Mouse (Mus musculus) cerebellum, postnatal 36 days (tissue): ENCODE measurements around the gene Cetn3.

ENCODE experiments used
- DNase-seq, 2 experiments: peaks; one replicate each; pipeline ENCODE4 v3.0.0; 2021 to 2022; ENCODE audit warnings: mixed read lengths in 2 of 2

Cetn3 gene

GRCm38 (mm10) chr13:81824576-81825330 lies 41.9 kb downstream of the Cetn3 start:
- DNase-seq: no peak

- DNase-seq: no peak
Measured at GRCm38 (mm10) chr13:81828486-81828885, 45.6 kb downstream of the Cetn3 start.

- no peak for DNase-seq
Measured at GRCm38 (mm10) chr13:81831838-81832237, 49.0 kb downstream of the Cetn3 start.

- no peak for DNase-seq
Measured at GRCm38 (mm10) chr13:81836386-81837177, 53.7 kb downstream of the Cetn3 start.

- no peak for DNase-seq
Measured at GRCm38 (mm10) chr13:81838016-81838415, 55.1 kb downstream of the Cetn3 start.

GRCm38 (mm10) chr13:81838948-81839347 lies 56.1 kb downstream of the Cetn3 start:
- DNase-seq: no peak

- DNase-seq: no peak
Measured at GRCm38 (mm10) chr13:81840246-81840645, 57.4 kb downstream of the Cetn3 start.

GRCm38 (mm10) chr13:81840646-81841045 lies 57.8 kb downstream of the Cetn3 start:
- DNase-seq: no peak

- no peak for DNase-seq
Measured at GRCm38 (mm10) chr13:81842278-81842677, 59.4 kb downstream of the Cetn3 start.
